Mouse (Mus musculus) cerebellum, adult 9-11 months (tissue): ENCODE results near the gene Lrrc2.

Experiments used
- DNase-seq: peaks from one replicate; pipeline ENCODE4 v3.0.0; 2022

Lrrc2 gene

GRCm38 (mm10) chr9:110989141-110989540 lies 37.8 kb downstream of the Lrrc2 start:
- DNase-seq = no peak

DNA sequence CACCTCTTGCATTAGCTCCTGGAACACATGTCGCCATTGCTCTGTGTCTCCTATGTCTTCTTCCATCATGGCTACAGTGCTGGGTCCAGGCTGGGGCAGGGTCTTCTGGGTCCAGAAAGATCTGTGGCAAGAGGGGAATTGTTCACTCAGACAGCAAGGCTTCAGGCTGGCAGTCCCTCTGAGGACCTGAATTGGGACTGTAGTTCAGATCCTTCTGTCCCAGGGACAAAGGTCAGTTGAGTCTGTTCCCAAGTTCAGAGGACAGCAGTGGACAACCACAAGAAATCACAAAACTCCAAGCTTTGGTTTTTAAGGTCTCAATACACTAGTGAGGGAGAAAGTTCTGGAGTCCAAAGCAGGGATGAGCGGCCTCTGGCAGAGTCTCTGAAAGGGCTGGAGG lies 38.2 kb downstream of the Lrrc2 start:
- no peak for DNase-seq

DNA sequence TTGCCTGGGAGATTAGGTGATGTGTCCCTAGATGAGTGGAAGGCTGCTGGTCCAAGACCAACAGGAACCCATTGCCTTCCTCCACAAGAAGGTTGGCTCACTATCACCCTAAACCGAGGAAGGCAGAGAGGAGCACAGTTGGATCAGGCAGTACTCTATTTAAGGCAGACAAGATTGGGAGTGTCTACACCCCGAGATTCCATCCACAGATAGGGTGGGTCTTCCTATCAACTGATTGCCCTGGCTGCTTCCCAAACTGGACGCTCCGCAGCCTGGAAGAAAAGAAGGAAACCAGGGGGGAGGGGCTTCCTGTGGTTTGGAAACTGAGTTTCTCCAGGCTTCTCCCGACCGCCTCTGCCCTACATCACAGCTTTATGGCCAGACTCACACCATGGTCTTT lies 38.9 kb downstream of the Lrrc2 start, which contains the start of gene Rtp3:
Gene Rtp3 (minus strand): TSS at position 380 of the 400 bp plus-strand sequence.
- DNase-seq = no peak

DNA sequence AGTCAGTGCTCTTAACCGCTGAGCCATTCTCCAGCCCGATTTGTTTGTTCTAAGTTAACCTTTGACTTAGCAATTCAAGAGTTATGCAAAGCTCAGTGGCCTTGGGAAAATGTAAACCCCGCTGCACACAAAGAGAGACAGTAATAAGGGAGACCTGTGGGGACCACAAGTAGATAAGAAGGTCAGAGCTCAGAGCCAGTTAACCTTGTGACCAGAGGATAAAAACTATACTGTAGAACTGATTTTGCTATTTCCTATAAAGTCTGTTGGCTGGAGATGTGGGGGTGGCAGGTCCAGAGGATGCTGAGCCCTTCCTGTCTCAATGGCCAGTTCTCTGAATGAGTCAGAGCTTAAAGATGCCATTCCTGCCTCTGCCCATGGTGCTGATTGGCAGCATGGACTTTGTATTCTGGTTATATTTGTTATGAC lies 42.0 kb downstream of the Lrrc2 start:
- no peak for DNase-seq

GRCm38 (mm10) chr9:110994716-110995172 lies 43.4 kb downstream of the Lrrc2 start:
- peak; percentile 65 for DNase-seq

- peak; percentile 49 for DNase-seq
These were observed 45.9 kb downstream of the Lrrc2 start for GRCm38 (mm10) chr9:110997245-110997644.

DNA sequence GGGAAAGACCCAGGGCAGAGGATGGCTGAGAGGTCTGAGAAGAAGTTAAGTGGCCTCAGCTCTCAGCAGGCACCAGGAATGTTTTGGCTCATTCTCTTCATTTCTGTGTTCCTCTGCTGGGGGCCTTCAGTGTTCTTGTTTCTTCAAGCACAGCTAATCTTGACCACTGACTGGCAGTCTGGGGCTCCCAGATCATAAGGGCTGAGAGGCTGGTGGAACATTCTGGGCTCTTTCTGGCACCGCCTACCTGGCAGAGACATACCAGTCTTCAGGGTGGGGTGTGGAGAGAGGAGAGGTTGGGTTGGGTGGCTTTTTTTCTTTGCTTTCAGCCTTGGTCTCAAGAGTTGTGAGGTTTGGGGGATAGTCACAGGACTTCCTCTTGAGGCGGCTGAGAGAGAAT lies 47.7 kb downstream of the Lrrc2 start:
- DNase-seq = no peak

- no peak for DNase-seq
These were observed 48.5 kb downstream of the Lrrc2 start for GRCm38 (mm10) chr9:110999856-111000255.

- DNase-seq = no peak
These were observed 50.3 kb downstream of the Lrrc2 start for GRCm38 (mm10) chr9:111001621-111002020.

- no peak for DNase-seq
These were observed 51.9 kb downstream of the Lrrc2 start for GRCm38 (mm10) chr9:111003279-111003678.

DNA sequence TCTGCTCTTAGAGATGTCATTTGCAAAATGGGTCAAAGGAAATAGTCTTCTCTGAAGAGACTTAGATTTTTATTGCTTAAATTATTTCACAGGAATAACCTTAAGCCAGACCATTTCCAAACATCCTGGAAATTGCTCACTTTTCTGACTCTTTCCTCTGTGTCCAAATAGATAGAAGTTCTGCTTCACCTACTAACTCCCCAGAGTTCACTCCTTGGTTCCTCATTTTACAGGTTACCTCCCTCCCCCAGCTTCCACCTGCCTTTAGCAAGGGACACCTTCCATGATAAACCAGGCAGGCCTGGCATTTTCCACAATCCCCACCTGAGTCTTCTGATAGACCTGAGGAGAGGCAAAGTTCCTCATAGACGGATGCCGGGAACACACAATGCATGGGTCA lies 55.2 kb downstream of the Lrrc2 start:
- no peak for DNase-seq

DNA sequence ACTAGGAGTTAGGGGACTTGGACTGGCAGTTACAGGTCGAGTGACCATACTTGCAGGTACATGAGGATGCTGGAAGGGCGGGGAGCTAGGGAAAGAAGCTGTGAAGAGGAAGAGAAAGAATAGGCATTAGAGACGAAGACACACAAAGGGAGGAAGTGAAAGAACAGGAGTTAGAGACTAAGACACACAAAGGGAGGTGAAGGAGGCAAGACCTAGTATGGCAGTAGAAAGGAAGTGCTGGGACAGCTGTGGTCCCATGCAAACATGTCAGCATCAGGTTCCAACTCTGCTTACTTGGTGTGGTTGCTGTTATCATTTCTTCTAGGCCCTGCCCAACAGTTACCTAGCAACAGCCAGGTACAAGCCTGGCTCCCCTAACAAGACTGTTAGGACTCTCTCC lies 58.4 kb downstream of the Lrrc2 start:
- DNase-seq = no peak

GRCm38 (mm10) chr9:111011550-111011949 lies 60.2 kb downstream of the Lrrc2 start:
- no peak for DNase-seq

GRCm38 (mm10) chr9:111012041-111012440 lies 60.7 kb downstream of the Lrrc2 start:
- no peak for DNase-seq

DNA sequence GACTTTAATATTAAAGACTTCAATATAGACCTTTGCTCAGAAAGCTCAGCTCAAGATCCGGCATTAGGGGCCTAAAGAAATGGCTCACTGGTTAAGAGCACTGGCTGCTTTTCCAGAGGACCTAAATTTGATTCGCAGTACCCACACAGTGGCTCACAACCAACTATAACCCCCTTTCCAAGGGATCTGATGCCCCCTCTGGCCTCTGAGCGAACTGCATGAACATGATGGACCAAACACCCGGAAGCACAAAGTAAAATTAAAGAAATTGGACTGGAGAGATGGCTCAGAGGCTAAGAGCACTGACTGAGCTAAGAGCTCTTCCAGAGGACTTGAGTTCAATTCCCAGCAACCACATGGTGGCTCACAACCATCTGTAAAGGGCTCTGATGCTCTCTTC lies 64.3 kb downstream of the Lrrc2 start:
- DNase-seq = no peak

DNA sequence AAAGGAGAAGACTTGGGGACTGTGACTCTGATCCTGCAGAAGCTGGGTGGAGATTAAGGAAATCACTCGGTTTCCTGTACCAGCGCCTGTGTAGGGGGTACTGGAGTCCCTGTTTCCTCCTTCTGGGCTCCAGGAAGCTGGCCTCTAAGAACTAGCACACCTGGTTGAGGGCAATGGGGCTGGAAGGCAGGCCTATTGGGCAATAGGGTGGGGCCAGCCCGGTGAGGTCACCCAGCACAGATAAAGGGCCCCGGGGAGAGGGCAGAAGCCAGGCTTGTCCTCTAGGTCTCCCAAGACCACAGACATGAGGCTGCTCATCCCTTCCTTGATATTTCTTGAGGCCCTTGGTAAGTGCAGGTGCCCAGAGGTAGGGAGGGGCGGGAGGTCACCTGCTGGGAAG lies 67.7 kb downstream of the Lrrc2 start, which contains the start of gene Ltf:
Gene Ltf (plus strand): TSS at position 250 of the 400 bp plus-strand sequence.
- DNase-seq = no peak

DNA sequence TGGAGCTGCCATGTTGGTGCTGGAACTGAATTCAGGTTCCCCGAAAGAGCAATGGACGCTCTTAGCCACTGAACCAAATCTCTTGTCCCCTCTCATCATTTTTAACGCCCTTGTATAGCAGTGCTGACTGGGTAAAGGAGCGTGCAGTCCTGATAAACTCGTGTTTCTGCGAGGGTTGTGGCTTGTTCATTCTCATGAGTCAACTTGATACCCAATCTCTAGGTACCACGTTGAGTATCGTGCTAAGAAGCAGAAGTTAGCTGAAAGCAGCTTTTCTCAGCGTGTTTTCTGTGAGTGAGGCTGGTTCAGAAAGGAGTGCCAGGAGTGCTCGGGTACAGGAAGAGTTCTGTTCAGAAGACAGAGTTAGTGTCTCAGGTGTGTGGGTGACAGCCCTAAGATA lies 75.4 kb downstream of the Lrrc2 start:
- no peak for DNase-seq
